Mouse (Mus musculus) stomach, embryonic 16.5 days (tissue): ENCODE measurements around the gene Pabpc4. TPM values are rescaled to one million over a fixed set of nuclear protein-coding genes. Genes with fewer than 3 reads are reported as not detected.

Source experiments
- ATAC-seq: fragments of 200-750 bp; cut with Nextera tagmentation; 2 replicates; pipeline ENCODE4 v1.8.0; 2017; ENCODE audit warnings: moderate number of reproducible peaks, moderate TSS enrichment; ENCODE audit not compliant: insufficient read depth, low FRiP score
- H3K27ac ChIP-seq: fragments of 300-500 bp; sonication (generic); 2 replicates; pipeline ENCODE4 v1.5.1; 2014; ENCODE audit warnings: low read length
- H3K27me3 ChIP-seq: fragments of 300-500 bp; sonication (generic); 2 replicates; pipeline ENCODE4 v1.6.1; 2014; ENCODE audit warnings: low read length, control low read depth, mixed read lengths; ENCODE audit not compliant: control insufficient read depth, insufficient read depth
- H3K36me3 ChIP-seq: fragments of 300-500 bp; sonication (generic); 2 replicates; pipeline ENCODE4 v1.6.1; 2014; ENCODE audit warnings: low read length; ENCODE audit not compliant: control insufficient read depth, insufficient read depth
- H3K4me1 ChIP-seq: fragments of 300-500 bp; sonication (generic); 2 replicates; pipeline ENCODE4 v1.6.1; 2014; ENCODE audit warnings: low read length, control low read depth, mixed read lengths; ENCODE audit not compliant: control insufficient read depth, insufficient read depth
- H3K4me2 ChIP-seq: fragments of 300-500 bp; sonication (generic); 2 replicates; pipeline ENCODE4 v1.6.1; 2014; ENCODE audit warnings: low read depth, low read length, mixed read lengths
- H3K4me3 ChIP-seq: fragments of 300-500 bp; sonication (generic); replicated peaks from 2 replicates; pipeline ENCODE4 v1.5.1; 2014; ENCODE audit warnings: mild to moderate bottlenecking, low read length
- H3K9ac ChIP-seq: fragments of 300-500 bp; sonication (generic); 2 replicates; pipeline ENCODE4 v1.6.1; 2014; ENCODE audit warnings: low read length
- H3K9me3 ChIP-seq: fragments of 300-500 bp; sonication (generic); replicated peaks from 2 replicates; pipeline ENCODE4 v1.6.1; 2016; ENCODE audit warnings: low read length, control low read depth; ENCODE audit not compliant: control insufficient read depth
- WGBS: fragments of 180-500 bp; shearing (Covaris S2); extraction: QIAGEN DNeasy Blood & Tissue Kit; methylation state at CpG from one replicate; pipeline ENCODE4 v1.1.7; 2014; 5-methylcytosine and 5-hydroxymethylcytosine counted together
- polyA plus RNA-seq: library from polyadenylated mRNA; unstranded; fragments of >200 nt; fragmentation: Nextera tagmentation; extraction: Ambion mirVana; gene quantifications from 2 replicates; pipeline ENCODE4 v1.2.1, GENCODE M21; 2015

Pabpc4 gene
- polyA plus RNA-seq, 1 experiment from 2014 or later: 42.5 TPM

GRCm38 (mm10) chr4:123246221-123246620, 15.9 kb upstream of the Pabpc4 start:
- no peak overlapping the region for H3K4me2 ChIP-seq
- H3K4me3 ChIP-seq: no peak overlapping the region
- H3K27ac ChIP-seq: no peak overlapping the region
- H3K9me3 ChIP-seq: no peaks in the 10 kb centered on the region
- ATAC-seq: no peak
- no peaks in the 10 kb centered on the region for H3K27me3 ChIP-seq
- H3K36me3 ChIP-seq: no peaks in the 10 kb centered on the region
- no peak overlapping the region for H3K9ac ChIP-seq
- peaks cover 19% of the 10 kb centered on the region; the same call in 1 of the 2 replicates for H3K4me1 ChIP-seq
- 84% methylated on average over 7 of the region's 7 CpGs for WGBS

- no peaks in the 10 kb centered on the region for H3K9me3 ChIP-seq
- H3K9ac ChIP-seq: no peak overlapping the region
- 90% methylated on average over 5 of the region's 5 CpGs for WGBS
- no peak overlapping the region for H3K4me3 ChIP-seq
- H3K4me2 ChIP-seq: no peak overlapping the region
- H3K27ac ChIP-seq: no peak overlapping the region; the same call in 1 of the 2 replicates
- H3K4me1 ChIP-seq: peaks cover 19% of the 10 kb centered on the region; the same call in 1 of the 2 replicates
- no peaks in the 10 kb centered on the region for H3K36me3 ChIP-seq
- ATAC-seq: no peak
- no peaks in the 10 kb centered on the region for H3K27me3 ChIP-seq
Measured at GRCm38 (mm10) chr4:123246651-123247050, 15.5 kb upstream of the Pabpc4 start.

DNA sequence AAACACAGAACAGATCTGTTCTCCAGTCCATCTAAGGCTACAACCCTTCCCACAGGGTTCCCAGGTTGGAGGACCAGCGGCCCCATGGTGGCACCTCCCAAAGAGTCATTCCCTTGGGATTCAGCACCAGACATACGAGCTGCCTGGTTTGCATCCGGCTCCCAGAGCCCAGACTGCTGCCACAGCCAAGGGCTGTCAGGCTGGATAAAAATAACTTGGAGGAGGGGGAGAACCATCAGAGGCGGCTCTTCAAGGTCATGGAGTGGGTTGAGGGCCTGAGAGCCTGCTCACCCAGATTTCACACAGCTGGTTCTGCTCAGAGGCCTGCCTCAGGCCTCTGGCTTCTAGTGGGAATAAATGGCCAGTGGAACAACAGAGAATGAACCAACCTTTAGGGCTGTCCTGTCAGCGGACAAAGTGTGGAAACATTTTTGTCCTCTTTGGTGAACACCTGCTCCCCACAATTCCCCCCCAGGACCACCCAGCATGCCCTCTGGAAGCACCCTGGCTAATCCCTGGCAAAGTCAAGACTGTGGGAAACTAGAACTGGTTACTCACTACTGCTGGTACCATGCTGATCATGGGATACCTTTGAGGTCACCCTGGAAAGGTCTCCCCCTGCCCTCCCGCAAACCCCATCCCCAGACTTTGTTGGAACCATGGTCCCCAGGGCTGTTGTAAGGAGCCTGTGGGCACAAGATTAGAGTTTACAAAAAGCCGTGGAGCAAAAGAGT, 14.8 kb upstream of the Pabpc4 start:
- peaks cover 19% of the 10 kb centered on the region; the same call in 1 of the 2 replicates for H3K4me1 ChIP-seq
- H3K9me3 ChIP-seq: no peaks in the 10 kb centered on the region
- WGBS: 36% methylated on average over 7 of the region's 7 CpGs
- H3K27me3 ChIP-seq: no peaks in the 10 kb centered on the region
- peak overlapping the region; percentile 22; the same call in 1 of the 2 replicates for H3K27ac ChIP-seq
- no peaks in the 10 kb centered on the region for H3K36me3 ChIP-seq
- no peak overlapping the region for H3K4me2 ChIP-seq
- peak; percentile 74 for ATAC-seq
- no peak overlapping the region for H3K9ac ChIP-seq
- H3K4me3 ChIP-seq: no peak overlapping the region

- no peak for ATAC-seq
- no peak overlapping the region for H3K9ac ChIP-seq
- H3K36me3 ChIP-seq: no peaks in the 10 kb centered on the region
- H3K4me2 ChIP-seq: no peak overlapping the region
- no peaks in the 10 kb centered on the region for H3K9me3 ChIP-seq
- H3K4me1 ChIP-seq: peaks cover 19% of the 10 kb centered on the region; the same call in 1 of the 2 replicates
- no peak overlapping the region for H3K27ac ChIP-seq
- H3K4me3 ChIP-seq: no peak overlapping the region
- H3K27me3 ChIP-seq: no peaks in the 10 kb centered on the region
- 60% methylated on average over 7 of the region's 7 CpGs for WGBS
Measured at GRCm38 (mm10) chr4:123248971-123249567, 13.1 kb upstream of the Pabpc4 start.

GRCm38 (mm10) chr4:123252214-123252613, 9.9 kb upstream of the Pabpc4 start:
- Histone ChIP-seq H3K27ac (no peak overlapping the region), H3K9me3 (no peaks in the 10 kb centered on the region)
- WGBS: 74% methylated on average over 5 of the region's 5 CpGs

DNA sequence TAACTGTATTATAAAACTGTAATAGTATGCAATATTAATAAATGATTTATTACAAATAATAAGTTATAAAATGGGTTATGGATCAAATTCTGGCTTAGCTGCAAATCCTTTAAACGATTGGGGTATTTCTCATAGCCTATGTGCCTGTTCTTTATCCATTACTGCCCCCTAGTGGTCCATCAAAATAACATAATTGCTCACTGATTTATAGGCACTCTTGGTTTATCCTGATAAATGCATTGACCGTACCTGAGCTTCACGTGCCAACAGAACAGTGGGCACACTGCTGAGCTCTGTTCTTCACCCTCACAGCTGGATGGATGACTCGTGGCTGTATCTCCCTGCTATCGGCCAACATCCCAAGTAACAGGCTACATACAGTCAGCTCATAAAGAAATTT, 7.5 kb upstream of the Pabpc4 start:
- H3K9me3 ChIP-seq: no peaks in the 10 kb centered on the region
- no peak overlapping the region for H3K4me2 ChIP-seq
- H3K4me3 ChIP-seq: no peak overlapping the region
- no peak overlapping the region for H3K9ac ChIP-seq
- peak; percentile 38; the same call in 1 of the 2 replicates for ATAC-seq
- H3K27me3 ChIP-seq: no peaks in the 10 kb centered on the region
- no peak overlapping the region for H3K27ac ChIP-seq
- WGBS: 14% methylated on average over 5 of the region's 5 CpGs
- H3K36me3 ChIP-seq: no peaks in the 10 kb centered on the region
- H3K4me1 ChIP-seq: no peaks in the 10 kb centered on the region

More at GRCm38 (mm10) chr4:123252214-123252613, 9.9 kb upstream of the Pabpc4 start:
- Histone ChIP-seq H3K4me1 (peaks cover 12% of the 10 kb centered on the region; the same call in 1 of the 2 replicates), H3K36me3 (no peaks in the 10 kb centered on the region), H3K9ac (no peak overlapping the region), H3K4me3 (no peak overlapping the region), H3K4me2 (no peak overlapping the region), H3K27me3 (no peaks in the 10 kb centered on the region)
- no peak for ATAC-seq

DNA sequence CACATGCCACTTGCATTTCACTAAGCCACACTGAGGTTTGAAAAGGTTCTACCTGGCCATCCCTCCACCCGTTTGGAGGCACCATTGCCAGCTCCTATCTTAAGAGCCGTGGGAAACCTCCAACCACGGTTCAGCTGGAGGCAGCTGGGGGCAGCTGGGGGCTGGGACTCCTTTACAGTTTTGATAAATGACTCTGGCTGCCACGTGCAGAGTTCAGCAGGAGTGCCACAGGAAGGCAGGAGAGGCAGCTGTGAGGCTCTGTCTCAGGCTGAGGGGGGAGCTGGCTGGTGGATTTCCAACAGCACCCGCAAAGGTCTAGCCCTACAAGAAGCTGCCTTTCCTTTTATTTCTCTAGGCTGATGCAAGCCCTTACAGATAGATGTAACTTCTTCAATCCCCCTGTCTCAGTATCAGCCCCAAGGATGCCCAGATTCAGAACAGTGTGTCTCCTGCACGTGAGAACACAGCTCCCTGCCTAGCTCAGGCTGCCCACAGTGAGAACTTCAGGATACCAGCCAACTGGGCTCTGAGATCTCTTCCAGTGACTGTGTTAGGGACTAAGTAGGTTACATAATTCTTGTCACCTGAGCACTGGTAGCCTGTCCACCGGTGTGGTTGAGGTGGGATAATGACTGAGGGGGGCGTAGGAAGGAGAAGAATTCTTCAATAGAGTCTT, 1.9 kb upstream of the Pabpc4 start:
- H3K27ac ChIP-seq: no peak overlapping the region; the same call in 1 of the 2 replicates
- ATAC-seq: peak; percentile 80
- 18% methylated on average over 8 of the region's 8 CpGs for WGBS
- no peak overlapping the region for H3K9ac ChIP-seq
- H3K4me3 ChIP-seq: no peak overlapping the region
- H3K27me3 ChIP-seq: no peaks in the 10 kb centered on the region
- H3K9me3 ChIP-seq: no peaks in the 10 kb centered on the region
- H3K4me2 ChIP-seq: no peak overlapping the region
- no peaks in the 10 kb centered on the region for H3K36me3 ChIP-seq
- peaks cover 6% of the 10 kb centered on the region for H3K4me1 ChIP-seq

GRCm38 (mm10) chr4:123271063-123271462, 8.9 kb downstream of the Pabpc4 start:
- Histone ChIP-seq H3K9me3 (no peaks in the 10 kb centered on the region), H3K36me3 (no peaks in the 10 kb centered on the region), H3K9ac (no peak overlapping the region), H3K4me3 (no peak overlapping the region), H3K27me3 (no peaks in the 10 kb centered on the region), H3K4me2 (no peak overlapping the region), H3K27ac (no peak overlapping the region), H3K4me1 (no peaks in the 10 kb centered on the region)
- no peak for ATAC-seq
- 94% methylated on average over 3 of the region's 3 CpGs for whole genome bisulfite sequencing

DNA sequence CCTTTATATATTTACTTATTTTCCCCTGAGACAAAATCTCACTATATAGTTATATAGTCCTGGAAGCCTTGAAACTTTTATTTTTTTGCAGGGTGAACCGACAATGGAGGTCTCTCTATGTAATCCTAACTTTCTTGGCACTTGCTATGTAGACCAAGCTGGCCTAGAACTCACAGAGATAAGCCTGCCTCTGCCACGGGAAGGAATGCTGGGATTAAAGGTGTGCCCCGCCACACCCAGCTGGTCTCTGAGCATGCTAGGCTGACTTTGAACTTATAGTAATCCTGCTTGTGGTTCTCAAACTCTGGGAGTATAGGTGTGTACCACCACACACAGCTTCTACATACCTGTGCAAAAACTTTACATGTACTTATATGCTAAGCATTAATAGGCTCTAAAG, 18.0 kb downstream of the Pabpc4 start:
- ATAC-seq: no peak
- WGBS: 64% methylated on average over 3 of the region's 3 CpGs
- H3K27me3 ChIP-seq: no peaks in the 10 kb centered on the region
- no peak overlapping the region for H3K4me2 ChIP-seq
- H3K4me1 ChIP-seq: peaks cover 13% of the 10 kb centered on the region
- no peaks in the 10 kb centered on the region for H3K36me3 ChIP-seq
- no peak overlapping the region for H3K27ac ChIP-seq
- H3K9ac ChIP-seq: no peak overlapping the region
- no peak overlapping the region for H3K4me3 ChIP-seq
- no peaks in the 10 kb centered on the region for H3K9me3 ChIP-seq
